Mouse (Mus musculus): ENCODE measurements around the gene Lcn2.

Lcn2 gene

GRCm38 (mm10) chr2:32387706-32388490 is at the start of gene Lcn2:
Gene Lcn2 (minus strand): TSS chr2:32388252.
- no peak for DNase-seq (ENCODE audit: extremely low spot score)

- DNase-seq (ENCODE audit: extremely low spot score) = no peak
Observed at GRCm38 (mm10) chr2:32437612-32438166, 49.6 kb upstream of the Lcn2 start.

GRCm38 (mm10) chr2:32436686-32437372 is 48.8 kb upstream of the Lcn2 start:
- no peak for DNase-seq (ENCODE audit: extremely low spot score)

GRCm38 (mm10) chr2:32430701-32431676 is 42.9 kb upstream of the Lcn2 start:
- DNase-seq (ENCODE audit: extremely low spot score) = peak; percentile 89

- DNase-seq (ENCODE audit: extremely low spot score) = no peak
Observed at GRCm38 (mm10) chr2:32429215-32429891, 41.3 kb upstream of the Lcn2 start.

- DNase-seq (ENCODE audit: extremely low spot score) = no peak
Observed at GRCm38 (mm10) chr2:32428262-32428722, 40.2 kb upstream of the Lcn2 start.

GRCm38 (mm10) chr2:32427720-32428119 is 39.7 kb upstream of the Lcn2 start:
- no peak for DNase-seq (ENCODE audit: extremely low spot score)

DNA sequence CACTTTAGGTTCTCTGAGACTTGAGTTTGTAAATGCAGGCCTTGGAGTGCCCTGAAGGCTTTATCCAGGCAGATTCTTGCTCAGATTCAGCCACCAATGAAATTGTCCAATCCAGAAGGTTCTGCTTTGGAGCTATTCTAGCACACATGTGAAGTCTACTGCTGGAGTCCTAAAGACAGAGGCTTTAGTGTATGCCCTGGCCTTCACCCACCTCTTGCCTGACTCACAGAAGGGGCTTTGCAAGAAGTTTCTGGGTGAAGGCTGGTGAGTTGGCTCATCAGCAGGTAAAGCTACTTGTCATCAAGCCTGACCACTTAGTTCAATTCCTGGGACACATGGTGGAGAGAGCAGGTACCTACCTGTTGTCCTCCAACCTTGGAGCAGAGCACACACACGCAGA is 38.1 kb upstream of the Lcn2 start:
- no peak for DNase-seq (ENCODE audit: extremely low spot score)

DNA sequence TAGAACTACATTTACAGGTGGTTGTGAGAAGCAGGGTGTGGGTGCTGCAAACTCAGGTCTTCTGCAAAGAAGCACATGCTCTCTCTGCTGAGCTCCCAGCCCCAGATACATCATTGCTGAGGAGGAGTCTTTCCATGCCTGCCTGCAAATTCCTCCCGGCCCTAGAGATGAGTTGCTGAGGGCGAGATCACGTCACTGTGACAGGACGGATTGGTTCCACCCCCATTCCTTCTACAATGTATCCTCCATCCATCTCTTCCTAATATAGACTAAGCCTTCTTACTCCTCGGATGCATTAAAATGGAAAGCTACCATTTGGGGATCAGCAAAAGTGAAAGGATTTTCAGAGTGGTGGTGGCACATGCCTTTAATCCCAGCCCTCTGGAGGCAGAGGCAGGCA is 37.5 kb upstream of the Lcn2 start:
- DNase-seq (ENCODE audit: extremely low spot score) = no peak

GRCm38 (mm10) chr2:32424796-32425195 is 36.7 kb upstream of the Lcn2 start:
- DNase-seq (ENCODE audit: extremely low spot score) = no peak

- peak; percentile 70 for DNase-seq (ENCODE audit: extremely low spot score)
Observed at GRCm38 (mm10) chr2:32423481-32424331, 35.7 kb upstream of the Lcn2 start.

- DNase-seq (ENCODE audit: extremely low spot score) = no peak
Observed at GRCm38 (mm10) chr2:32421851-32422251, 33.8 kb upstream of the Lcn2 start.

- DNase-seq (ENCODE audit: extremely low spot score) = no peak
Observed at GRCm38 (mm10) chr2:32420647-32421046, 32.6 kb upstream of the Lcn2 start.

- DNase-seq (ENCODE audit: extremely low spot score) = no peak
Observed at GRCm38 (mm10) chr2:32420066-32420608, 32.1 kb upstream of the Lcn2 start.

- DNase-seq (ENCODE audit: extremely low spot score) = no peak
Observed at GRCm38 (mm10) chr2:32419359-32419758, 31.3 kb upstream of the Lcn2 start.

DNA sequence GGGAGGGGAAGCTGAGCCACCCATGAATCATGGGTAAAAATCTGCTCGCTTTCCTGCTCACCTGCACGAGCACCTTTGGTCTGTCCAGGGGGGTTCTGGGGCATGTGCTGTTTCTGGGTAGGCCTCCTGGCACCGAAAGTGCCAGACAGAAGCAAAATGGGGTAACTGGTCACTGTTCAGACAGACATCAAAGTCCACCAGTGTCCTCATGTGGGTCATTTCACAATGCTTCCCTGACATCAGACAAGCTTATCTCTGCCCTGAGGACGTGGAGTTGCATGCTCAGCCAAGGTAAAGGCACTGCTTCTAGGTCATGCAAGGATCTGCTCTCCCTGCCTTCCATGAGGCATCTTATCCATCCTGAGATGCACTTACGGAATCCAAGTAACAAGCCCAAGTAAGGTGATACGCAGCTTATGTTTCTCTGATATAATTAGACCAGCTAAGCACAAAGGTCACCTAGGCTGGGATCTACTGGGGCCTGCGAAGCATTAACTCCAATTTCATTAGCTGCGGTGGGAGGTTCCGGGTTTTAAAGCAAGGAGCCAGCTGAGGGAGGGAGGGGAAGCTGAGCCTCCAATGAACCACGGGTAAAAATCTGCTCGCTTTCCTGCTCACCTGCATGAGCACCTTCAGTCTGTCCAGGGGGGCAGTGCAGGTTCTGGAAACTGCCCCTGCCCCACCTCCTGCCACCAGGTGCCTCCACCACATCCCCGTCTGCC is 30.5 kb upstream of the Lcn2 start:
- DNase-seq (ENCODE audit: extremely low spot score) = no peak

- no peak for DNase-seq (ENCODE audit: extremely low spot score)
Observed at GRCm38 (mm10) chr2:32417486-32417885, 29.4 kb upstream of the Lcn2 start.

- no peak for DNase-seq (ENCODE audit: extremely low spot score)
Observed at GRCm38 (mm10) chr2:32416556-32416955, 28.5 kb upstream of the Lcn2 start.

- no peak for DNase-seq (ENCODE audit: extremely low spot score)
Observed at GRCm38 (mm10) chr2:32415801-32416200, 27.7 kb upstream of the Lcn2 start.
